Mouse (Mus musculus): ENCODE measurements around the gene Gm17324. TPM values are rescaled to one million over a fixed set of nuclear protein-coding genes. Genes with fewer than 3 reads are reported as not detected.

The Gm17324 gene
- total RNA-seq, 2 experiments from 2014 or later, result not detected

Other genes with a start within 250 kb of the Gm17324 start
- gene Gsta1, start 218.1 kb downstream of the Gm17324 start, total RNA-seq (2015), result not detected in 2 replicates
- not detected in 2 replicates for gene Gsta1, start 218.1 kb downstream of the Gm17324 start, total RNA-seq (2017)
- not detected in 2 replicates for gene Gm3776, start 191.7 kb downstream of the Gm17324 start, total RNA-seq (2015)
- not detected in 2 replicates for gene Gm3776, start 191.7 kb downstream of the Gm17324 start, total RNA-seq (2017)
- not detected in 2 replicates for gene Gm10639, start 158.9 kb downstream of the Gm17324 start, total RNA-seq (2015)
- not detected in 2 replicates for gene Gm10639, start 158.9 kb downstream of the Gm17324 start, total RNA-seq (2017)
- not detected in 2 replicates for gene Omt2a, start 134.0 kb downstream of the Gm17324 start, total RNA-seq (2015)
- not detected in 2 replicates for gene Omt2a, start 134.0 kb downstream of the Gm17324 start, total RNA-seq (2017)
- not detected in 2 replicates for gene Omt2b, start 121.2 kb downstream of the Gm17324 start, total RNA-seq (2015)
- not detected in 2 replicates for gene Omt2b, start 121.2 kb downstream of the Gm17324 start, total RNA-seq (2017)
- gene Gsta2, start 93.0 kb downstream of the Gm17324 start, total RNA-seq (2015), result not detected in 2 replicates
- not detected in 2 replicates for gene Gsta2, start 93.0 kb downstream of the Gm17324 start, total RNA-seq (2017)
- gene Dppa5a, start 80.6 kb downstream of the Gm17324 start, total RNA-seq (2015), result not detected in 2 replicates
- gene Dppa5a, start 80.6 kb downstream of the Gm17324 start, total RNA-seq (2017), result not detected in 2 replicates
- gene Ooep, start 70.1 kb downstream of the Gm17324 start, total RNA-seq (2015), result not detected in 2 replicates
- gene Ooep, start 70.1 kb downstream of the Gm17324 start, total RNA-seq (2017), result not detected in 2 replicates
- 0.39 TPM in 1 of 2 replicates, not detected in the other for gene Ddx43, start 53.0 kb downstream of the Gm17324 start, total RNA-seq (2015)
- 0.08 TPM in 1 of 2 replicates, not detected in the other for gene Ddx43, start 53.0 kb downstream of the Gm17324 start, total RNA-seq (2017)
- gene Cgas, start 5.5 kb downstream of the Gm17324 start, total RNA-seq (2015), result 18.4 and 21.4 TPM in 2 replicates
- 12.1 and 14.5 TPM in 2 replicates for gene Cgas, start 5.5 kb downstream of the Gm17324 start, total RNA-seq (2017)
- 21.1 and 22.3 TPM in 2 replicates for gene Mto1, start 578 bp downstream of the Gm17324 start, total RNA-seq (2015)
- 26.4 and 28.9 TPM in 2 replicates for gene Mto1, start 578 bp downstream of the Gm17324 start, total RNA-seq (2017)
- 11,658 and 12,645 TPM in 2 replicates for gene Eef1a1, start 40.4 kb upstream of the Gm17324 start, total RNA-seq (2015)
- gene Eef1a1, start 40.4 kb upstream of the Gm17324 start, total RNA-seq (2017), result 9,740 and 9,937 TPM in 2 replicates
- 8.8 and 10.2 TPM in 2 replicates for gene Slc17a5, start 139.3 kb upstream of the Gm17324 start, total RNA-seq (2015)
- gene Slc17a5, start 139.3 kb upstream of the Gm17324 start, total RNA-seq (2017), result 5.6 and 8.0 TPM in 2 replicates
- 2.0 and 3.2 TPM in 2 replicates for gene Cd109, start 166.8 kb upstream of the Gm17324 start, total RNA-seq (2015)
- gene Cd109, start 166.8 kb upstream of the Gm17324 start, total RNA-seq (2017), result 2.2 and 2.5 TPM in 2 replicates